Mouse (Mus musculus) stomach, postnatal 0 days (tissue): Measurements from ENCODE around the gene Gm21969.

Experiments
- CTCF ChIP-seq: IDR thresholded peaks from 2 replicates; pipeline ENCODE4 v1.5.1; 2016; ENCODE audit warnings: antibody characterized with exemption, low read depth, mild to moderate bottlenecking, moderate library complexity
- EP300 ChIP-seq: optimal IDR thresholded peaks from 2 replicates; pipeline ENCODE3; 2016; ENCODE audit warnings: antibody characterized with exemption

DNA sequence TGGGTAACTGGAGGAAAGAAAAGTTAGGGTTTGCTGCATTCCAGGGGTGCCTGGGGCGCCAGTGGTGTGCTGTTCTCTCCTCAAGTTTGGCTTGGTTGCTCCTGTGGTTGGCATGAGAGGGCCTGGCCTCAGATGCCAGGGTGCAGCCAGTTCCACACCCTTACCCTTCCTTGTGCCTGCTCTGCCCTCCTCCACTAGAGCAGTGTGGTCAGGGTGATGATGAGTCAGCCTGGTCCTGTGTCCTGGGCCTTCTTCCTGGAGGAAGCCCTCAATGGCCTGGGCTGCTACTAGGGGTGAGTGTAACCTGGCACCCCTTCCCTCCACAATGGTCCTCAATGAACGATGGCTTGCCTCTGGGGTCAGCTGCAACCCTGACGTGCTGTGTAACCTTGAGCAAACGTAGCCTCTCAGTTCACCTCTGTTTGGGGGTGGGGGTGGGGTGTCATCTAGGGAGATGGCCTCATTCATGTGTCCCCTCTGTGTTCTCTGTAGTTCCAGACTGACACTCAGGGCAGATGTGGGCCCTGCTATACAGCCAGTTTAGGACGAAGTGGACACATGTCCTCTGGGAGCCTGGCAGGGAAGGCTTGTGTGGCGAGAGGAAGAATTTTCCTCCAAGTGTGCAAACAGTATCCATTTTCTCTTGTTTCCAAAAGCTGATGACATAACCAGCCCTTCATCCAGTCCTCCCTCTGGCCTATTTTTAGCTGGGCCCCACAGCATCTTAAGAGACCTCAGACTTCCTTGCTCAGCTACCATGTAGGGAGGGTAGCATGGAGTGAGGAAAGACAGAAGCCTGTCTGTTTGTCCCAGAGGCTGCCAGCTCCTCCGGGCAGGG is 1.2 kb upstream of the Gm21969 start:
- no peak for TF ChIP-seq CTCF
- TF ChIP-seq EP300: no peak
